Mouse (Mus musculus) embryonic fibroblast, embryonic 13.5 days (primary cell): ENCODE data around the gene Vars.

Source experiments
- CTCF ChIP-seq: IDR thresholded peaks from 2 replicates; pipeline ENCODE4 v1.5.1; 2011; ENCODE audit warnings: mild to moderate bottlenecking, control low read depth, low read length, moderate library complexity, borderline replicate concordance; ENCODE audit not compliant: insufficient read depth
- POLR2A ChIP-seq: IDR thresholded peaks from 2 replicates; pipeline ENCODE4 v1.6.1; 2011; ENCODE audit warnings: low read depth, mild to moderate bottlenecking, control low read depth, low read length, moderate library complexity

- TF ChIP-seq CTCF: no peak
- TF ChIP-seq POLR2A: no peak
Measured at GRCm38 (mm10) chr17:34994751-34995150, 6.0 kb upstream of the Vars start.
